Mouse (Mus musculus) embryonic facial prominence, embryonic 13.5 days (tissue): ENCODE measurements around the gene Sco1. TPM values are rescaled to one million over a fixed set of nuclear protein-coding genes. Genes with fewer than 3 reads are reported as not detected.

Experiments
- ATAC-seq: fragments of 200-750 bp; cut with Nextera tagmentation; 2 replicates; pipeline ENCODE4 v1.8.0; 2017; ENCODE audit warnings: low read depth; ENCODE audit not compliant: insufficient number of reproducible peaks, insufficient read depth, low FRiP score, low TSS enrichment
- H3K27ac ChIP-seq: fragments of 300-500 bp; sonication (generic); 2 replicates; pipeline ENCODE4 v1.5.1; 2015; ENCODE audit warnings: moderate library complexity, mild to moderate bottlenecking, inconsistent platforms
- H3K27me3 ChIP-seq: fragments of 300-500 bp; sonication (generic); 2 replicates; pipeline ENCODE4 v1.6.1; 2015; ENCODE audit warnings: mild to moderate bottlenecking, inconsistent platforms
- H3K36me3 ChIP-seq: fragments of 300-500 bp; sonication (generic); 2 replicates; pipeline ENCODE4 v1.6.1; 2015; ENCODE audit warnings: mild to moderate bottlenecking, inconsistent platforms
- H3K4me1 ChIP-seq: fragments of 300-500 bp; sonication (generic); 2 replicates; pipeline ENCODE4 v1.6.1; 2015; ENCODE audit warnings: inconsistent platforms
- H3K4me2 ChIP-seq: fragments of 300-500 bp; sonication (generic); 2 replicates; pipeline ENCODE4 v1.6.1; 2015; ENCODE audit warnings: moderate library complexity, mild to moderate bottlenecking, inconsistent platforms
- H3K4me3 ChIP-seq: fragments of 300-500 bp; sonication (generic); 2 replicates; pipeline ENCODE4 v1.5.1; 2015; ENCODE audit warnings: mild to moderate bottlenecking, inconsistent platforms
- H3K9ac ChIP-seq: fragments of 300-500 bp; sonication (generic); 2 replicates; pipeline ENCODE4 v1.6.1; 2015; ENCODE audit warnings: mild to moderate bottlenecking, inconsistent platforms
- H3K9me3 ChIP-seq: fragments of 300-500 bp; sonication (generic); 2 replicates; pipeline ENCODE4 v1.6.1; 2016; ENCODE audit warnings: inconsistent platforms
- WGBS: fragments of 180-500 bp; shearing (Covaris S2); methylation state at CpG from one replicate; pipeline ENCODE4 v1.1.7; 2015; ENCODE audit warnings: mixed read lengths; 5-methylcytosine and 5-hydroxymethylcytosine counted together
- polyA plus RNA-seq: library from polyadenylated mRNA; unstranded; fragments of >200 nt; fragmentation: Nextera tagmentation; extraction: Ambion mirVana; gene quantifications from 2 replicates; pipeline ENCODE4 v1.2.1, GENCODE M21; 2015

Gene Sco1
- polyA plus RNA-seq, 1 experiment from 2014 or later: 19.8 TPM

DNA sequence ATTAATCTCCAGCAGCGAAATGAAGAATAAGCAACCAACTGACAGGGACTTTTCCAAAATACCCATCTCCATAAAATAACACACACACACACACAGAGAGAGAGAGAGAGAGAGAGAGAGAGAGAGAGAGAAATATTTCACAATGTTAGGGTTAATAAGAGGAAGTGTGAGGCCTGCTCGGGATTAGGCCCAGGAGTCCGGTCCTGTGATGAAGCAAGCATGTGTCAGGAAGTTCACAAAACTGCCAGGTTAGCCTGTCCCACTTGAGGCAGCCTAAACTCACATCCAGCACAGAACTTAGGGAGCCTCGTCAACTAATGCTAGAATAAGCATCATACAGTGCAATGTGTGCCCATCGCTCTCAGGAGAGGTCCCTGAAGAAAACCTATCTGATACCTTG is 5.3 kb upstream of the Sco1 start:
- Histone ChIP-seq H3K9me3 (no peaks in the 10 kb centered on the region), H3K4me1 (no peaks in the 10 kb centered on the region), H3K4me3 (no peak overlapping the region), H3K9ac (no peak overlapping the region), H3K36me3 (peaks cover 28% of the 10 kb centered on the region; the same call in 1 of the 2 replicates), H3K27ac (no peak overlapping the region), H3K27me3 (no peaks in the 10 kb centered on the region), H3K4me2 (no peak overlapping the region)
- ATAC-seq: no peak
- WGBS: 84% methylated on average over 5 of the region's 5 CpGs

GRCm38 (mm10) chr11:67048496-67048895 is 4.0 kb upstream of the Sco1 start:
- 88% methylated on average over 8 of the region's 8 CpGs for WGBS
- Histone ChIP-seq H3K4me2 (no peak overlapping the region), H3K9me3 (no peaks in the 10 kb centered on the region), H3K27ac (no peak overlapping the region), H3K36me3 (peaks cover 21% of the 10 kb centered on the region; the same call in 1 of the 2 replicates), H3K4me1 (peaks cover 4% of the 10 kb centered on the region), H3K4me3 (no peak overlapping the region), H3K9ac (no peak overlapping the region), H3K27me3 (no peaks in the 10 kb centered on the region)
- no peak for ATAC-seq

GRCm38 (mm10) chr11:67049256-67049655 is 3.2 kb upstream of the Sco1 start:
- peaks cover 21% of the 10 kb centered on the region; the same call in 1 of the 2 replicates for H3K36me3 ChIP-seq
- no peak for ATAC-seq
- no peak overlapping the region for H3K4me2 ChIP-seq
- H3K27me3 ChIP-seq: no peaks in the 10 kb centered on the region
- peaks cover 11% of the 10 kb centered on the region for H3K4me1 ChIP-seq
- no peak overlapping the region for H3K27ac ChIP-seq
- H3K9ac ChIP-seq: no peak overlapping the region
- 84% methylated on average over 3 of the region's 3 CpGs for WGBS
- no peak overlapping the region for H3K4me3 ChIP-seq
- H3K9me3 ChIP-seq: no peaks in the 10 kb centered on the region

DNA sequence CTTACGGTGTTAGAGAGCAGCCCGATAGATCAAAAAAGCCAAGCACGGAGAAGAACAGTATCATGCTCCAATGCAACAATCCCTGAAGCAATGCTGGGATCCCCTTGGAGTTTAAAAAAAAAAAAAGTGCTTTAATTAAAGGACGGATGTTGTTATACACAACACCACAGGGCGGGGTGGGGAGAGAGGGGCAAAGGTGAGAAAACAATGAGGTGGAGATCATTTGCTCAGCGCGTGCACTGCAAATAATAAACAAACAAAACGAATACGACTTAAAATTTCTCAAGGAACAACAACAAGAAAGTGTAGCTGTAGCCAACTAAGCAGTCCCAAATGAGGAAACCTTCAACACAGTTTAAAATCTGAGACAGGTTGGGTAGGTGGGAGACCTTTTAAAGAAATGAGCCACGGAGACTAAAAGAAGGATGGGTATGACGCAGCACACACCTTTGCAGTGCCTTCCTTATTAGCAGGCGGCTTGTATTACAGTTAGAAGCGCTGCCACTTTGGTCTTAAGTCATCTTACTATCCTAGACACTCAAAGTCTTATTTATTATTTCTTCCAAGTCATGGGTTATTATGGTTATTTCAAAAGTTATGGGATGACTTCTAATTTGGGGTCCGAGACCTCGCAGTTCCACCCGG is 672 bp upstream of the Sco1 start:
- WGBS: 6% methylated on average over 16 of the region's 16 CpGs
- Histone ChIP-seq H3K4me2 (peak overlapping the region; percentile 70), H3K9ac (peak overlapping the region; percentile 93), H3K36me3 (peaks cover 23% of the 10 kb centered on the region), H3K27me3 (no peaks in the 10 kb centered on the region), H3K9me3 (no peaks in the 10 kb centered on the region), H3K4me3 (peak overlapping the region; percentile 98), H3K27ac (peak overlapping the region; percentile 80), H3K4me1 (peaks cover 11% of the 10 kb centered on the region)
- ATAC-seq: no peak

- no peak overlapping the region for H3K4me2 ChIP-seq
- H3K4me1 ChIP-seq: peaks cover 11% of the 10 kb centered on the region
- WGBS: 90% methylated on average over 8 of the region's 8 CpGs
- H3K27me3 ChIP-seq: no peaks in the 10 kb centered on the region
- H3K36me3 ChIP-seq: peaks cover 47% of the 10 kb centered on the region
- H3K4me3 ChIP-seq: no peak overlapping the region
- H3K9me3 ChIP-seq: no peaks in the 10 kb centered on the region
- no peak for ATAC-seq
- no peak overlapping the region for H3K27ac ChIP-seq
- H3K9ac ChIP-seq: no peak overlapping the region
Measured at GRCm38 (mm10) chr11:67054754-67055365, 2.4 kb downstream of the Sco1 start.

- 88% methylated on average over 2 of the region's 2 CpGs for WGBS
Measured at GRCm38 (mm10) chr11:67061311-67061710, 8.8 kb downstream of the Sco1 start.

GRCm38 (mm10) chr11:67062726-67063125 is 10.3 kb downstream of the Sco1 start:
- Histone ChIP-seq H3K9ac (no peak overlapping the region), H3K27ac (no peak overlapping the region), H3K4me1 (no peaks in the 10 kb centered on the region), H3K36me3 (peaks cover 90% of the 10 kb centered on the region), H3K27me3 (no peaks in the 10 kb centered on the region), H3K9me3 (no peaks in the 10 kb centered on the region), H3K4me3 (no peak overlapping the region), H3K4me2 (no peak overlapping the region)
- no peak for ATAC-seq
- WGBS: 95% methylated on average over 3 of the region's 3 CpGs

More at GRCm38 (mm10) chr11:67061311-67061710, 8.8 kb downstream of the Sco1 start:
- no peaks in the 10 kb centered on the region for H3K9me3 ChIP-seq
- H3K27me3 ChIP-seq: no peaks in the 10 kb centered on the region
- H3K9ac ChIP-seq: no peak overlapping the region
- H3K4me3 ChIP-seq: no peak overlapping the region
- H3K27ac ChIP-seq: no peak overlapping the region
- H3K4me2 ChIP-seq: no peak overlapping the region
- peaks cover 89% of the 10 kb centered on the region for H3K36me3 ChIP-seq
- no peak for ATAC-seq
- H3K4me1 ChIP-seq: no peaks in the 10 kb centered on the region

DNA sequence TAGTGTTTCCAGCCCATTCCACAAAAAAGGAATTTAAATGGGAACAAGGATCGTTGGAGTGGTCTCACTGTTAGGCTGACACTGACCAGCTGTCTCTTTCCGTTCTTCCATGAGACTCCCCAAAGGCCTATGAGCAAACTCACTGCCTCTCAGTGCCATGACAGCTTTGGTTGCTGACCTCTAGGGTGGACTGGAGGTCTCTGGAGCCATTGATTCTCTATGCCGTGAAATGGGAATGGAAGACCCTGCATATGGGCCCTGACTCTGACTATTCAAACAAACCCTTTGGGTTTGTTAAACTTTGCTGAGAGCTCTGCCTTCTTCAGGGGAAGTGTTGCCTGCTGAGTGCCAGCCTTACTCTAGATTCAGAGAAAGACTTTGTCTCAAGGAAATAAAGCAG is 15.3 kb downstream of the Sco1 start:
- H3K9me3 ChIP-seq: no peaks in the 10 kb centered on the region

GRCm38 (mm10) chr11:67072615-67073130 is 20.2 kb downstream of the Sco1 start:
- no peak overlapping the region for H3K9ac ChIP-seq
- ATAC-seq: no peak
- H3K9me3 ChIP-seq: no peaks in the 10 kb centered on the region
- no peaks in the 10 kb centered on the region for H3K27me3 ChIP-seq
- no peaks in the 10 kb centered on the region for H3K4me1 ChIP-seq
- H3K27ac ChIP-seq: no peak overlapping the region
- H3K36me3 ChIP-seq: 0 out of 2 replicates have a peak, but pooled peaks cover 2% of the 10 kb centered on the region
- H3K4me2 ChIP-seq: no peak overlapping the region
- WGBS: 79% methylated on average over 15 of the region's 15 CpGs
- no peak overlapping the region for H3K4me3 ChIP-seq

More for the DNA sequence above, 15.3 kb downstream of the Sco1 start:
- Histone ChIP-seq H3K4me3 (no peak overlapping the region), H3K4me1 (no peaks in the 10 kb centered on the region), H3K27me3 (no peaks in the 10 kb centered on the region), H3K27ac (no peak overlapping the region), H3K36me3 (peaks cover 48% of the 10 kb centered on the region), H3K4me2 (no peak overlapping the region), H3K9ac (no peak overlapping the region)
- 92% methylated on average over 3 of the region's 3 CpGs for WGBS
- ATAC-seq: no peak

DNA sequence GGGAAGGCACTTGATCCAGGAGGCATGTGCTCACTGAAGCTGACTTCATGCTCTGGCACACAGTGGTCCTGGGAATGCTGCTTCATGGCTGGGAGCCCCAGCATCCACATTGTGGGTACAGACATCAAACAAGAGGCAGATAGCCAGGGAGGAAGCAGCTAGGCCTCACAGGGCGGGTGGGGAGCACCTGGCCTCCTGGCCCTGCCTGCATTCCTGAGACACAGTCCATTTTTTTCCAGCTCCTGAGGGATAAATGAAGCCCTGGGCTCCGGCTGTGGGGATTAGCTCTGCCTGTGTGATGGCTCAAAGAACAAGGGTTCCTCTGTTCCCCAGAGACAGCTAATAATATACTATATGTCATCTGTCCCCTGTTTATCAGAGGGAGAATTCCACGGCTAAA is 22.6 kb downstream of the Sco1 start:
- H3K4me3 ChIP-seq: no peak overlapping the region
- no peaks in the 10 kb centered on the region for H3K27me3 ChIP-seq
- no peaks in the 10 kb centered on the region for H3K36me3 ChIP-seq
- H3K9me3 ChIP-seq: no peaks in the 10 kb centered on the region
- 20% methylated on average over 3 of the region's 3 CpGs for WGBS
- ATAC-seq: no peak
- no peaks in the 10 kb centered on the region for H3K4me1 ChIP-seq
- no peak overlapping the region for H3K4me2 ChIP-seq
- H3K9ac ChIP-seq: no peak overlapping the region
- no peak overlapping the region for H3K27ac ChIP-seq

DNA sequence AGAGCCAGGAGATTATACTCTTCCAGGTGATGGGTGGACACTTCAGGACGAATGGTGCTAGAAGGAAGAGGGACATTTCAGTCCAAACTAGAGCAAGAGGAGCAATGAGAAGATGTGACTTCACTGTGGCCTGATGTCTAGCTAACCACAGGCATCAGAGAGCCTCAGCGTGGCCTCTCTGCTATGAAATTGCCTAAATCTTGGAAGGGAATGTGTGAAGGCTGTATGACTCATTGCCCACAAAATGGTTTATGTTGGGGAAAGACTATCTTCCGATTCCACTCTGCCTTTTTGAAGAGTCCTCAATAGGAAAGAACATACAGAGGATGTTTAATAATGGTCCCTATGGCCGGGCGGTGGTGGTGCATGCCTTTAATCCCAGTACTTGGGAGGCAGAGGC is 24.3 kb downstream of the Sco1 start:
- H3K4me3 ChIP-seq: no peak overlapping the region
- no peak overlapping the region for H3K27ac ChIP-seq
- H3K9me3 ChIP-seq: no peaks in the 10 kb centered on the region
- no peak overlapping the region for H3K4me2 ChIP-seq
- no peaks in the 10 kb centered on the region for H3K27me3 ChIP-seq
- no peaks in the 10 kb centered on the region for H3K36me3 ChIP-seq
- H3K9ac ChIP-seq: no peak overlapping the region
- 87% methylated on average over 5 of the region's 5 CpGs for WGBS
- no peak for ATAC-seq
- H3K4me1 ChIP-seq: no peaks in the 10 kb centered on the region

DNA sequence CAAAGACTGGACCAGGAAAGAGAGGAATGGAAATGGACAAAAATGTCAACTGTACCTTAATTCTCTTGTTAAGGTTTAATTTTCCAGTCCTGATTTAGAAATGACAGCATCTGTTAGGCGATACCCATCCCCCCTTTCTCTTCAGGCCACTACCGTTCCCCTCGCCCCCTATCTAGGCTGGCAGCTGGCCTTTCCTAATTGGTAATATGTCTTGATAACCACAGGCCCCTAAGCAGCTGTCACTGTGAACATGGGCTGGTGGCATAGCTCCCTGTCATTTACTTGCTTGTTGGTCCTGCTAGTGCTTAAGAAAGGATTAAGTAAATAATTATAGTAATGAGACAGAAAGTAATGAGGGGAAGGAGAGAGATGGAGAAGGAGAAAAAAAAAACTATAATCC is 25.0 kb downstream of the Sco1 start:
- Histone ChIP-seq H3K27ac (no peak overlapping the region), H3K4me2 (no peak overlapping the region), H3K4me3 (no peak overlapping the region), H3K4me1 (no peaks in the 10 kb centered on the region), H3K36me3 (no peaks in the 10 kb centered on the region), H3K27me3 (0 out of 2 replicates have a peak, but pooled peaks cover 4% of the 10 kb centered on the region), H3K9me3 (no peaks in the 10 kb centered on the region), H3K9ac (no peak overlapping the region)
- no peak for ATAC-seq
- WGBS: 66% methylated on average over 3 of the region's 3 CpGs
